Mouse (Mus musculus): ENCODE measurements around the gene Tfap2e.
A peak's percentile ranks its signal among the peaks of the same experiment; 100 is the strongest.

Tfap2e gene

GRCm38 (mm10) chr4:126751556-126752023 lies 15.6 kb upstream of the Tfap2e start:
- DNase-seq = no peak

- no peak for DNase-seq
Observed at GRCm38 (mm10) chr4:126750863-126751555, 15.0 kb upstream of the Tfap2e start.

GRCm38 (mm10) chr4:126750046-126750683 lies 14.1 kb upstream of the Tfap2e start:
- peak; percentile 80 to 84 for DNase-seq

- peak in 1 of 2 experiments; percentile 36 for DNase-seq
Observed at GRCm38 (mm10) chr4:126749553-126749952, 13.5 kb upstream of the Tfap2e start.

GRCm38 (mm10) chr4:126748381-126748780 lies 12.3 kb upstream of the Tfap2e start:
- DNase-seq = peak; percentile 36 to 43

- no peak for DNase-seq
Observed at GRCm38 (mm10) chr4:126746194-126746840, 10.3 kb upstream of the Tfap2e start.

GRCm38 (mm10) chr4:126745506-126746193 lies 9.6 kb upstream of the Tfap2e start:
- DNase-seq = peak; percentile 74 to 85

- peak; percentile 66 to 67 for DNase-seq
Observed at GRCm38 (mm10) chr4:126744831-126745230, 8.8 kb upstream of the Tfap2e start.

GRCm38 (mm10) chr4:126743713-126744112 lies 7.7 kb upstream of the Tfap2e start:
- DNase-seq = peak in 1 of 2 experiments; percentile 29

GRCm38 (mm10) chr4:126742976-126743375 lies 6.9 kb upstream of the Tfap2e start:
- no peak for DNase-seq

GRCm38 (mm10) chr4:126741448-126741847 lies 5.4 kb upstream of the Tfap2e start:
- DNase-seq = peak; percentile 89 to 91

- peak in 1 of 2 experiments; percentile 34 for DNase-seq
Observed at GRCm38 (mm10) chr4:126739966-126740676, 4.1 kb upstream of the Tfap2e start.

- DNase-seq = no peak
Observed at GRCm38 (mm10) chr4:126735382-126736000, 549 bp downstream of the Tfap2e start.

- DNase-seq = no peak
Observed at GRCm38 (mm10) chr4:126734700-126735381, 1.2 kb downstream of the Tfap2e start.

GRCm38 (mm10) chr4:126734001-126734603 lies 1.9 kb downstream of the Tfap2e start:
- no peak for DNase-seq

GRCm38 (mm10) chr4:126732531-126733380 lies 3.3 kb downstream of the Tfap2e start:
- no peak for DNase-seq

- no peak for DNase-seq
Observed at GRCm38 (mm10) chr4:126732111-126732510, 3.9 kb downstream of the Tfap2e start.

GRCm38 (mm10) chr4:126707439-126707826 lies 28.6 kb downstream of the Tfap2e start:
- no peak for DNase-seq

- no peak for DNase-seq
Observed at GRCm38 (mm10) chr4:126706630-126707438, 29.2 kb downstream of the Tfap2e start.

Data from cerebellum, postnatal 14 days (tissue).